Mouse (Mus musculus): Measurements from ENCODE around the gene Chn2.

Chn2 gene

GRCm38 (mm10) chr6:54231769-54232558 lies 192.6 kb downstream of the Chn2 start:
- DNase-seq (ENCODE audit: low read depth, low spot score) = no peak

- DNase-seq (ENCODE audit: low read depth, low spot score) = no peak
Observed at GRCm38 (mm10) chr6:54236441-54236840, 197.1 kb downstream of the Chn2 start.

- DNase-seq (ENCODE audit: low read depth, low spot score) = no peak
Observed at GRCm38 (mm10) chr6:54241761-54242160, 202.4 kb downstream of the Chn2 start.

- DNase-seq (ENCODE audit: low read depth, low spot score) = no peak
Observed at GRCm38 (mm10) chr6:54242286-54242685, 202.9 kb downstream of the Chn2 start.

- DNase-seq (ENCODE audit: low read depth, low spot score) = no peak
Observed at GRCm38 (mm10) chr6:54248354-54249252, 209.2 kb downstream of the Chn2 start.

GRCm38 (mm10) chr6:54251401-54252191 lies 212.2 kb downstream of the Chn2 start:
- no peak for DNase-seq (ENCODE audit: low read depth, low spot score)

GRCm38 (mm10) chr6:54253206-54253605 lies 213.9 kb downstream of the Chn2 start:
- DNase-seq (ENCODE audit: low read depth, low spot score) = peak; percentile 77

GRCm38 (mm10) chr6:54253881-54254280 lies 214.5 kb downstream of the Chn2 start:
- peak; percentile 46 for DNase-seq (ENCODE audit: low read depth, low spot score)

- peak; percentile 66 for DNase-seq (ENCODE audit: low read depth, low spot score)
Observed at GRCm38 (mm10) chr6:54254759-54255158, 215.4 kb downstream of the Chn2 start.

- no peak for DNase-seq (ENCODE audit: low read depth, low spot score)
Observed at GRCm38 (mm10) chr6:54255321-54255720, 216.0 kb downstream of the Chn2 start.

GRCm38 (mm10) chr6:54256397-54256796 lies 217.0 kb downstream of the Chn2 start:
- DNase-seq (ENCODE audit: low read depth, low spot score) = no peak

GRCm38 (mm10) chr6:54257552-54257951 lies 218.2 kb downstream of the Chn2 start:
- DNase-seq (ENCODE audit: low read depth, low spot score) = no peak

GRCm38 (mm10) chr6:54258462-54258861 lies 219.1 kb downstream of the Chn2 start:
- no peak for DNase-seq (ENCODE audit: low read depth, low spot score)

- DNase-seq (ENCODE audit: low read depth, low spot score) = peak; percentile 43
Observed at GRCm38 (mm10) chr6:54262732-54263131, 223.4 kb downstream of the Chn2 start.

- DNase-seq (ENCODE audit: low read depth, low spot score) = no peak
Observed at GRCm38 (mm10) chr6:54263890-54264289, 224.5 kb downstream of the Chn2 start.

GRCm38 (mm10) chr6:54264537-54264936 lies 225.2 kb downstream of the Chn2 start:
- no peak for DNase-seq (ENCODE audit: low read depth, low spot score)

- no peak for DNase-seq (ENCODE audit: low read depth, low spot score)
Observed at GRCm38 (mm10) chr6:54265384-54265783, 226.0 kb downstream of the Chn2 start.

- DNase-seq (ENCODE audit: low read depth, low spot score) = no peak
Observed at GRCm38 (mm10) chr6:54272556-54273378, 233.4 kb downstream of the Chn2 start.

- no peak for DNase-seq (ENCODE audit: low read depth, low spot score)
Observed at GRCm38 (mm10) chr6:54273379-54273730, 234.0 kb downstream of the Chn2 start.

- no peak for DNase-seq (ENCODE audit: low read depth, low spot score)
Observed at GRCm38 (mm10) chr6:54277234-54277633, 237.9 kb downstream of the Chn2 start.

GRCm38 (mm10) chr6:54277828-54278227 lies 238.5 kb downstream of the Chn2 start:
- no peak for DNase-seq (ENCODE audit: low read depth, low spot score)
